Mouse (Mus musculus) bone marrow macrophage, adult 2 months (primary cell): ENCODE measurements at regions not wholly inside any gene's neighbourhood (a gene's known extent, or its start where the extent isn't known, plus 50 kb on each side); places are given as distances from the start of the nearest gene placed in this dataset.

ENCODE experiments used
- H3K27ac ChIP-seq: 2 replicates; pipeline ENCODE4 v1.5.1; 2012; ENCODE audit warnings: low read depth, low read length; ENCODE audit not compliant: insufficient read depth
- H3K4me1 ChIP-seq: 2 replicates; pipeline ENCODE4 v1.6.1; 2012; ENCODE audit warnings: low read length; ENCODE audit not compliant: control insufficient read depth, insufficient read depth
- H3K4me3 ChIP-seq: 2 replicates; pipeline ENCODE4 v1.5.1; 2012; ENCODE audit warnings: mild to moderate bottlenecking, low read length, moderate library complexity; ENCODE audit not compliant: insufficient read depth
- CTCF ChIP-seq: IDR thresholded peaks from 2 replicates; pipeline ENCODE4 v1.5.1; 2012; ENCODE audit warnings: low read depth, mild to moderate bottlenecking, low read length, moderate library complexity
- POLR2A ChIP-seq: IDR thresholded peaks from 2 replicates; pipeline ENCODE4 v1.6.1; 2012; ENCODE audit warnings: mild to moderate bottlenecking, low read depth, low read length, borderline replicate concordance

DNA sequence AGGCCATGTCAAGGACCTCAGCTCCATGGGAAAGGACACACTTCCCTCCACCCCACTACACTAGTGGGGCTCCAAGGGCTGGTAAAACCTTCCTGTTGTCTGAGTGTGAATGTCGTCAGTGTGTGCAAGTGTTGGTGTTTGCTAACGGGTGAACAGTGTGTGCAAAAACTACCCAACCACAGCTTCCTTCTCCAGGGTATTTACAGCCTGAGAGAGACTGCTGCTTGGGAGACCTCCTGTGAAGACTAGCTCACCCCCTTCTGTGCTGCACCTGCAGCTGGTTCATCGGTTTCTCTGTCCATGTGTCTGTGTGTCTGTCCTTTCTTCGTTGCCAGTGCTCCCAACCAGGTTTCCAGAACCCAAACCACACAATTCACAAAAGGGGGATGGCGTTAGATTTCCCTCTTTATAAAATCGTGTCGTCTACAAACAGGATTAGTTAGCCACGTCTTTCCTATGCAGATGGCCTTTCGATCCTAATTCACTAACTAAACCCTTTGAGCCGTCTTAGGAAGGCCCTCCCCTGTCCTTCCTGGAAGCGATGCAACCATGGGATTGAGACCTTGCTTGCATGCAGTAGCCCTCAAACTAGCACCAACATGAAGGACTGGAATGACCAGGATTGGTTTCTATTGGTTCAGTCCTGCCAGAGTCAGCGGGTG is 62.9 kb upstream of the Tgif1 start:
- Histone ChIP-seq H3K27ac (no peak overlapping the region), H3K4me3 (no peak overlapping the region), H3K4me1 (no peaks in the 10 kb centered on the region)
- no peak for TF ChIP-seq POLR2A
- no peak for TF ChIP-seq CTCF

DNA sequence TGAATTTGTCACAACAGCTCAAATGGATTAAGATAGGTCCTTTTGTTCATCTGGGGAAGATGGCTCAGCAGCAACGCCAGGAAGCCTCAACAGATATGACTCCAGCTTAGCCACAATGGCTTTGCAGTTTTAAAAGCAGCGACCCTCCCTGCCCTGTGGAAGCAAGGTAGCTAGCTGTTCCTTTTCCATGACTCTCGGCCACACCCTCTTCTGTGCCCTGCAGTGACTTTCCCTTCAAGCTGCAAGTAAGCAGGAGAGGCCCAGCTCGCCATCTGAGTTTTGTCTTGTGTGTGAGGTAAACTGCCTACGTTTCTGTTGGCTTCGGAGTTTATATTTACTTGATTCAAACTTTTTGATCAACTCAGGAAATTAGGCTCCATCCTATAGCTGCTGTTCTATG is 62.1 kb upstream of the Tgif1 start:
- TF ChIP-seq CTCF, result no peak
- no peak for TF ChIP-seq POLR2A
- no peak overlapping the region for H3K27ac ChIP-seq
- H3K4me1 ChIP-seq, result no peaks in the 10 kb centered on the region
- H3K4me3 ChIP-seq, result no peak overlapping the region

DNA sequence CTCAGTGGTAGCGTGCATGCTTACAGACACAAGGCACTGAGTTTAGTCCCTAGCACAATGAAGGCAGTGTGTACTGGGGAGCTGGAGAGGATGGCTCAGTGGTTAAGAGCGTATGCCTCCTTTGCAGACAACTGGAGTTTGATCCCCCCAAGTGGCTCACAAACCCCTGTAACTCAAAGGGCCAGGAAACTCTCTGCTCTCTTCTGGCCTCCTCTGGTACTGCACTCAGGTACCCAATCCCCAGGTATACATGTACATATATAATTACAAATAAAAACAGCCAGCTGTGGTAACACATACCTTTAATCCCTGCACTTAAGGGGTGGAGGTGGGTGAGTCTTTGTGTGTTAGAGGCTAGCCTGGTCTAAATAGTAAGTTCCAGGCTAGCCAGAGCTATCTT is 56.9 kb upstream of the Tgif1 start:
- no peak for TF ChIP-seq CTCF
- TF ChIP-seq POLR2A, result no peak
- Histone ChIP-seq H3K27ac (no peak overlapping the region), H3K4me3 (no peak overlapping the region), H3K4me1 (no peaks in the 10 kb centered on the region)

DNA sequence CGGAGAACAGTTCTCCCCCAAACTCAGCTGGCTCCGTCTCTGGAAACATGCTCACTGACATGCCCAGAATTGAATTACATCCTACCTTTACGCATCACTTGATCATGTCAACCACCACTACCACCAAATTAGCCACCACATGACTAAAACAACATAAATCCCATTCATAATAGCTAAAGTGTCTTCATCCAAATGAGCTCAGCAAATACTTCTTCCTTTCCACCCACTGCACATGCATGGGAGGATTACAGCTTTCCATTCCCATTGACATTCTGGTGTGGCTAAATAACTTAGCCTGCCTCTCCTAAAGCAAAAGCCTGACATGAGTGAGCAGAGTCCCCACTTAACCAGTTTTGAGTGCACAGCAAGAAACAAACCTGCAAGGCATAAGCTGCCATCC is 56.2 kb upstream of the Tgif1 start:
- TF ChIP-seq POLR2A (no peak), CTCF (no peak)

DNA sequence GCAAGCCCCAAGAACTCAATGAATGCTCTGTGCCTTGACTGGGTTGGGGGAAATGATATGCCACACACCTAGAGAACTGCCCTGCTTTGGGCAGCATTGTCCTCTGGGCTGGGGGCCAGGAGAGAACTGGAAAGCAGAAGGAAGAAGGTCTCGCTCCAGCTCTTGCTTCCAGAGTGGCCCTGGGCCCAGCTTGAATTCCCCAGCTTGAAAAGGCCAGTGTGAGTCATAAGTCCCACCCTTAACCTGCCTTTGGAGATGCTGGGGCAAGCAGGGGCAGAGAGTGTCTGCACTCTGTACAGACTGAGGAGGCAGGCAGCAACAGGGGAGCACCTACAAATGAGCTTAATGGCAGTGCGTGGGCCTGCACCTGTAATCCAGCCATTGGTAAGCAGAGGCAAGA is 55.0 kb upstream of the Tgif1 start:
- TF ChIP-seq POLR2A, result no peak
- no peak for TF ChIP-seq CTCF
- Histone ChIP-seq H3K4me3 (no peak overlapping the region), H3K4me1 (no peaks in the 10 kb centered on the region), H3K27ac (no peak overlapping the region)

More for the DNA sequence above, 56.2 kb upstream of the Tgif1 start:
- Histone ChIP-seq H3K4me3 (no peak overlapping the region), H3K27ac (no peak overlapping the region), H3K4me1 (no peaks in the 10 kb centered on the region)
